Mouse (Mus musculus) left cerebral cortex, adult 8-10 months (tissue): ENCODE results near the gene Tead4. TPM values are rescaled to one million over a fixed set of nuclear protein-coding genes. Genes with fewer than 3 reads are reported as not detected.

Experiments
- DNase-seq, 2 experiments: peaks; one replicate each; pipeline ENCODE4 v3.0.0; 2022; ENCODE audit warnings: low spot score in 2 of 2
- total RNA-seq, 4 experiments: library from RNA; stranded (reverse); gene quantifications; 2 replicates each; pipeline ENCODE4 v1.2.4; 2022

Tead4 gene
- total RNA-seq, 4 experiments from 2014 or later, result 0.57 to 1.7 (median 0.92) TPM

DNA sequence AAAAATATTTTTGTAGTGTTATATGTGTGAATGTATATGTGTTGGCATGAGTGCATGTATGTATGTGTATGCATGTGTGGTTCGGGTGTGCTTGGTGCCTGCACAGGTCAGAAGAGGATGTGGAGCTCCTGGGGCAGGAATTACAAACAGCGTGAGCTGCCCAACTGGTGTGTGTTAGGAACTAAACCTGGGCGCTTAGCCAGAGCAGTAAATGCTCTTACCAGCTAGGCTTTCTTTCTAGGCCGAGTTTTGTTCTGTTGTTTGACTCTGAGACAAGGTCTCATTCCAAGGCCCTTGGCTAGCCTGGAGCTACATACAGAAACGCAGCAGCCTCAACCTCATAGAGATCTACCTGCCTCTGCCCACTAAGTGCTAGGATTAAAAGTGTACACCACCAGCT is 9.3 kb downstream of the Tead4 start:
- DNase-seq, result no peak

DNA sequence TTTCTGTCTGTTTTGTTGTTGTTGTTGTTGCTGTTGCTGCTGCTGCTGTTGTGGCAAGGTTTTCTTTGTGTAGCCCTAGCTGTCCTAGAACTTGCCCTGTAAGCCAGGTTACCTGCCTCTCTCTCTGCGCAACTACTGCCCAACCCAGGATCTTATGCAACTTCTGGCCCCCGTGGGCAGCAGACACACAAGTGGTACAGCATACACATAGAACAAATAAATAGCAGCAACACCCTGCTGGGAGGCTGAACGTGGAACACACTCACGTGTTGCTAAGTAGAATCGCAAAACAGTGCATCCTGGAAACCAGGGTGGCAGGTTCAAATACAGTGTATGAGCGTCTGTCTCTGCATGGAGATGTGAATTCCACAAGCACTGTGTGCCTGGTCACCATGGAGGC is 11.9 kb downstream of the Tead4 start:
- no peak for DNase-seq

DNA sequence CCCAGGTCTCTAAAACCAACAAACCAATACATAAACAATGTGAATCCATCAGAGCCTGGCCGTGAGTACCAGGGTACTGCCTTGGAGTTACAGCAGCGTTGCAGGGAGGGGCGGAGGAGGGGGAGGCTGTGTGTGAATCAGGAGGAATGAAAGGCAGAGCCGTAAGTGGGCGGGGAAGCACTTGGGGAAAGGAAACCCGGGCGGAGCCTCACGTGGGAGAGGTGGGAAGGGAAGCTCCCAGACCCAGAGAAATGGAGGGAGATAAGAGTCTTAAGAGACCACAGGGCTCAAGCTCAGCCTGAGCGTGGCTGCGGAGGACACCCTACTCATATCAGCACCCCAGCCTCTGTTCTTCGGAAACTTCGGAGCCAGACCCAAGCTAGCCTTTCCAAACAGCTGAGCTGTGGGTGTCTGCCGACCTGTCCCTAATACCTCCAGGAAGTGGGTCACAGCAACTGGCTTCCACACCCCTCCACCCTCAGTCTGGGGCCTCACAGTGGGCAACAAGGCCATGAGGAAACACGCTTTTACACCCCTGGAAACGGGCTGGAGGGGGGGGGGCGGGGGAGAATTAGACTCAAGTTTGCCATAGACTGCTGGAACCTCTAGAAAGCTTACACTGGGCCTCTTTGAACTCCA is 14.7 kb downstream of the Tead4 start:
- peak in 1 of 2 experiments; percentile 28 for DNase-seq

GRCm38 (mm10) chr6:128282126-128282525 is 18.5 kb downstream of the Tead4 start:
- no peak for DNase-seq

DNA sequence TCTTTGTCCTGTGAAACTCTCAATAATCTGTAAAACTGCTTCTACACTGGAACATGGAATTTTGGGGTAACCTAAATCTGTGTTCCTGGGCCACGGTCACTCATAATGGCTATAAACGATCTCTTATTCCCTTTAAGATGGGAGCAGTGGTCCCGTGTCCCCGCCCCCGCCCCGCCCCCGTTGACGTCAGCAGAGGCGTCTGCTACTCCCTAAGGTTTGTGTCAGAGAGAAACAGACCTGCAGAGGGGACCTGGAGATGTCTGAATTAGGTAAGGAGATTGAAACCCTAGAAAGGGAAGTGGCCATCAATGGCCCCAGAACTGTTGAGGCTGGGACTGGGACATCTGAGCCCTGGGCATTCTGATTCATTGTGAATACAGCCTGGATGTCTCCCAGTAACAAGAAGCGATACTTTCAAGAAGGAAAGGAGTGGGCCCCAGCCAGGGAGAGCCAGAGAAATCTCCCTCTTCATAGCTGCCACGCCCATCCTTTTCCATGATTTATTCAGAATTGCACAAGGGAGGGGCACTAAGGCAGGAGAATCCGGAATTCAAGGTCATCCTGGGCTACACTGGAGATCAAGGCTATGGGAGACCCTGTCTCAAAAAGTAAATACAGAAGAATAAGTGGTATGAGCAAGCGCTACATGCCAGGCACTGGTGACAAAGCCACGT is 20.0 kb downstream of the Tead4 start:
- no peak for DNase-seq

DNA sequence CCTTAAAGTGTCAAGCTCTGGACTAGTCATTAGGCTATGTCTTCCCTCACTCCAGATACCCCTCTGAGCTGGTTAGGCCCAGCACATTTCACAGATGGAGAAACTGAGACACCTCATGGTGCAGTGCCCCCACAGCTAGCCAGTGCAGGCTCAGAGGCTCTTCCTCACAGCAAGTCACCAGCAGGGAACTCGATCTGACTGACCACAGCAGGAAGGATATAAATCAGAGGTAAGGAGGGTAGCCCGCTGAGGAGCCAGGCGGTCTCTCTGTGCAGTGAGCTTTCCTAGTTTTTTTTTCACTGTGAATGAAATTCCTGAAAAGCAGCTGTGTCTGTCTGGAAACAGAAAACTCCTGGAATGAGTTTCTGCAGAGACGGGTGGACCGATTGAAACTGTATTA is 21.0 kb downstream of the Tead4 start:
- DNase-seq, result no peak

- no peak for DNase-seq
These were observed 21.5 kb downstream of the Tead4 start for GRCm38 (mm10) chr6:128279099-128279498.

- no peak for DNase-seq
These were observed 23.2 kb downstream of the Tead4 start for GRCm38 (mm10) chr6:128277132-128278085.

GRCm38 (mm10) chr6:128276349-128276748 is 24.3 kb downstream of the Tead4 start:
- no peak for DNase-seq

- no peak for DNase-seq
These were observed 25.0 kb downstream of the Tead4 start for GRCm38 (mm10) chr6:128275506-128276064.

GRCm38 (mm10) chr6:128273507-128273906 is 27.1 kb downstream of the Tead4 start:
- DNase-seq, result no peak

DNA sequence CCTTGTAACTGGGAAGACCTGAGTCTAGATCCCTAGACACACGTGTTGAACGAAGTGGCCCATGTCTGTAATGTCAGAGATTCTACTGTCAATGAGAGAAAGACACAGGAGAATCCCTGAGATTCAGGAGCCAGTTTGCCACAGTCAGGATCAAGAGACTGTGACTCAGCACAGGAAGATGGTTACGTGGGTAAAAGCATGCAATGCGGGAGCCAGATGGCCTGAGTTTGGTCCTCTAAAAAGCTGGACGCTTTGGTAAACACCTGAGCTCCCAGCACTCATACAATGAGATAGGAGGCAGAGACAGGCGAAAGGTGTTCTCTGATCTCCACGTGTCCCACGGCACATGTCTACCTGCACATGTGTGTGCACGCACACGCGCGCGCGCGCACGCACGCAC is 27.9 kb downstream of the Tead4 start:
- DNase-seq, result no peak

DNA sequence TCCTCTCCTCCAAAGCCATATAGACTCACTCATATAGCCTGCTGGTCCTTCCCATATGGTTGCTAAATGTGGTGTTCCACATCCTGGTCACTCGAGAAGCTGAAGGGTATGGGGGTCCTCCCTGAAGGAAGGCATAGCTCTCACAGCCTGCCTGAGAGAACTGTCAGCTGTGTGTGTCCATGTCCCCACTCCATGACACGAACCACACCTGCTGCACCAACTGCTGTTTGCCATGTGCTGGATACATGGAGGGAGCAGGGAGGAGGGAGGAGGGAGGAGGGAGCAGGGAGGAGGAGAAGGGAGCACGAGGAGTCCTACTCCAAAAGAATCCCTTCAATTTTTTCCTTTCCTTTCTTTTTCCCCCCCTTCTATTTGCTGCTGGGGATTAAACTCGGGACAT is 30.8 kb downstream of the Tead4 start:
- DNase-seq, result no peak

DNA sequence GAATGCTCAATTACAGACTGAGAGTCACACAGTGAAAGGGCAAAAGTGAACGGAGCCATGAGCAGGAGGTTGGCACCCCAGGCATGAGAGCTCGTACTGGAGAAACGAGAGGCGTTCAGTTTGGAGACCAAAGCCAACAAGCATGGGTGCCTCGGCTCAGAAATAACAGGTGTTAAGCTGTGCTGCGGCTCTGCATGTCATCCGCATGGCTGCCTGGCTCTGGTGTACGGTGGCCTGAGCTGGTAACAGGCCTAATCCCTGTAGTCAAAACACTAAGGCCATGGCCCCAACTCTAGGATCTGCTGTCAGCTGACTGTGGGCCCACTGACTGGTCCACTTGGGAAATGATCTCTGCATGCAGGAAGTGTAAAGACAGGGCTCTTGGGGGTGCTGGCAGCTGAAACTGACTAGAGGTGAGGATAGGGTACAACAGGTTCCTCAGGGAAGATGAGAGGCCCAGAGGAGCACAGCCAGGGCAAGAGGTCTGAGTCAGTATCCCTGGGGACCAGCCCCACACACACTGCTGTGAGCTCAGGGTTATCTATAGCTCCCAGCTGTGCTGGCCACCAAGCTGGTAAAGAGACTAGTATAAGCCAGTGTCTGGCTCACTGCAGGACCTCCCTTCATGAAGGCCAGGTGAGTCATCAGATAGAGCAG is 35.6 kb downstream of the Tead4 start:
- no peak for DNase-seq

DNA sequence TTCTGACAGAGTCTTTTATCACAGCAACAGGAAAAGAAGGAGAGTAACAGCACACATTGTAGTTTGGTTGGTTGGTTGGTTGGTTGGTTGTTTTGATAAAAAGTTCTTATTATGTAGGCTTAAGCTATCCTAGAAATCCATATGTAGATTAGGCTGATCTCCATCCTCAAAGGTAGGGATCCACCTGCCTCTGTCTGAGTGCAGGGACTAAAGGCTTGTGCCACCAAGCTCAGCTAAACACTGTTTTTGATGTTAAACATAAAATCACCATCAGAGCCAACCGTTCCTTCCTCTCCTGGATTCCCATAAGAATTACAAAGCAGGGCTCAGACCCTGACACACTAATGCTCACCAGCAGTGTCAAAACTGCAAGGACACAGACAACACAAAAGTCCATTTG is 39.1 kb downstream of the Tead4 start:
- no peak for DNase-seq

DNA sequence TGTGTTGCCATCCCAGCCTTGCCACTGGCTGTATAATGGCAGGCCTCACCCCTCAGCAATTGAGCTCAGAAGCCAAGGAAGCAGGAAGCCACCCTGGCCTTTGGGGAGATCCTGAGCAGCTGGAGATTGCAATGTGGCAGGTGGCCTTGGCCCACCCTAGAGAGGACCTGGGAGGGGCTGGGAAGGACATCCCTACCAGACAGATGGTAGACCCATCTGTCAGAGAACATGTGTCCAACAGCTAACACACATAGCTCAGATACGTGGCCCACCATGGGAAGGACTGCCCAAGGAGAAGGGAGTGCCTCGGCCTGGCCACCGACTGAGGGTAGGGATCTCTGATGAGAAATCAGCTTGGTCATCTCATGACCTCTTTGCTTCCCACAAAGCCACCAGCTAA is 41.4 kb downstream of the Tead4 start:
- DNase-seq, result no peak

GRCm38 (mm10) chr6:128255941-128256340 is 44.7 kb downstream of the Tead4 start:
- DNase-seq, result no peak

DNA sequence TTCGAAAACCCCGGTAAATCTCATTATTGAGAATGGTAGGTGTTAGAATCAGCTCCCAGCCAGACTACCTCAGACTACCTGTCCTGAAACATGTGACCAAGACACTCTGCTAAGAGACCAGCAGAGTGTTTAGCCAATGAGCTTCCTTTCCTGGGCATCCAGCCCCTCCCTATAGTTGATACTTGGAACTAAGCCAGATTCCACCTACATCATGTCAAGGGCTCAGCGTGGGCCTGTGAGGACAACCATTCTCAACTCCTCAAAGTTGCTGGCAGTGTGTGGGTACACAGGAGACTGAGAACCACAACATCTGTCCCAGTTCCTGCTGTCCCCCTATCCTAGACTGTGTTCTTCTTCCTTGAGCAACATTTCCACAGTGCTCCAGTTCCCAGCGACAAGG is 45.3 kb downstream of the Tead4 start:
- peak in 1 of 2 experiments; percentile 14 for DNase-seq

DNA sequence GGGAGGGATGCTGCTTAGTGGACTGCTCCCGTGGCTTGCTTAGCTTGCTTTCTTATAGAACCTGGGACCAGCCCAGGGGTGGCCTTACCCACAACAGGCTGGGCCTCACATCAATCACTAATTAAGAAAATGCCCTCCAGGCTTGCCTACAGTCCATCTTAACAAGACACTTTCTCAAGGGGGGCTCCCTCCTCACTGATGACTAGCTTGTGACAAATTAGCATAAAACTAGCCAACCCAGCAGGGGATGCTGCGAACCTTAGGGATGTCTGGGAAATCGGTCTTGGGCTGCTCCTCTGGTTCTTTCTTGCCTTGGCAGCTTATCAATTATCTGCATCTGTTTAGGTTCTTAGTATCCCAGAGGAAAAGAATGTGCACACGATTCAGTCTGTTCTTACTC is 46.1 kb downstream of the Tead4 start:
- DNase-seq, result no peak

- no peak for DNase-seq
These were observed 47.5 kb downstream of the Tead4 start for GRCm38 (mm10) chr6:128253111-128253510.

GRCm38 (mm10) chr6:128250596-128250995 is 50.0 kb downstream of the Tead4 start:
- no peak for DNase-seq
